Mouse (Mus musculus) monocyte, adult 5-6 weeks (primary cell): ENCODE data around the gene Alcam. TPM values are rescaled to one million over a fixed set of nuclear protein-coding genes. Genes with fewer than 3 reads are reported as not detected.

ENCODE experiments used
- ATAC-seq: fragments of 153-309, 156-312 bp; replicated peaks from 2 replicates; pipeline ENCODE4 v1.8.0; 2017; ENCODE audit warnings: mild to moderate bottlenecking; ENCODE audit not compliant: low TSS enrichment, insufficient number of reproducible peaks, severe bottlenecking, poor library complexity, low FRiP score
- total RNA-seq: library from RNA; stranded (forward); fragments of 200-1000, 200-491, 200-594 nt; gene quantifications from 3 replicates; pipeline ENCODE4 v1.2.3, GENCODE M21; 2017

The Alcam gene
- total RNA-seq: 77.2 to 82.4 TPM (median 80.4 TPM) in 3 replicates

DNA sequence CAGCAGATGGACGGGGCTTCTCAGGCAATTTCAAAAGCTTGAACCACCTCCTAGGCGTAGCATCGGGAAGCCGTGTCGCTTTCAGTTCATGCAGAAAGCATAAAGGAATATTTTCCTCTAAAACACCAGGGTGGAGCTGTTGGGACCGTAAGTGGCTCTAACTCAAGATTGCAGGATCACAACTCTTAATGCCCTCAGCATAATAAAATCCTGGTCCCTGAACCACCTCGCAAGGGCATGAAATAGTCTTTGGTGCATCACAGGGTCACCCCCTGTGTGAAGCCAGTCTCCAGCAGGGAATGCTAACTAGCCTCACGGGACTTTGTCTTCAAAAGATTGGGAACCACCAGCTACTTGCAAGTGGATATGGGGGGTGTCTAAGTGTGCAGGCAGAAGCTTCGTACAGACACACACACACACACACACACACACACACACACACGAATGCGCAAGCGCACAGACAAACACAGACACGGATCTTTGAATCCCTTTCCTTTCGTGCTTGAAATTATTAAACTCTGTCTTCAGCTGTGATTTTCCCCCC is at the start of gene Alcam:
Gene Alcam (minus strand): TSS at position 104 of the 544 bp plus-strand sequence.
- ATAC-seq: no peak

DNA sequence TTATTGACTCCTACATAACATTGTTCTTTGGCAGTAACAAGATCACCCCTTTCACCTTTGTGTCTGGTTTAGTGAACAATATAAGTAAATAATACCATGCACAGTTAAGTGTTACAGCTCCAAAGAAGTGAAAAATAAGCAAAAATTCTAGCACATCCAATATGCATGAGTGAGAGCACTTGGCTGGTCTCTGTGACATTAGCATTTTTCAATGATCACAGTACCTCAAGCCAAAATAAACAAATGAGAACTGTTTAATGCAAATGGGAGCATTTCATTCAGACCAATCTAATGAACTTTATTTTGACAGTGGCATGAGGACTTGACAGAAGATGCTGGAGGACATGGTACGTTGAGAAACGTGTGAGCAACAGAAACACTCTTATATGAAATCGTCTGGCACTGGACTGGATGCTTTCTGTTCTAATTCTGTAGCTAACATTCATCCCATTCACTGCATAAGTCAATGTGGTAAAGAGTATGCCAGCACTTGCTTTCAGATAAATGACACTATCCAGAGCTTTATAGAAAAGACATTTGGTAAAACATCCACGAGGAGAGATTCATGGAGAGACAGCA is 45.0 kb upstream of the Alcam start:
- ATAC-seq: no peak

DNA sequence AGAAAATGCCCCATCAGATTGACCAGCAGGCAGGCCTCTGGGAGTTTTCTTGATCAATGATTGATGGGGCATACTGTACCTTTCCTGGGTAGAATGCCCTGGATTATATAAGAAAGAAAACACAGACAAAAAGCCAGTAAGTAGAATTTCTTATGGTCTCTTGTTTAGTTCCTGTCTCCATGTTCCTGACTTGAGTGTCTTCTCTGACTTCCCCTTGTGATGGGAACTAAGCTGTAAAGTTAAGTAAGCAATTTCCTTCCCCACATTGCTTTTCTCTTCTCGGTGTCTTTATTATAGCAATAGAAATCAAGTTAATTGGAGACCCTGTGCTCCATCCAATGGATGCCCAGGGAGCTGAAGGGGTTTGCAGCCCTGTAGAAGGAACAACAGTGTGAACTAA is 36.7 kb upstream of the Alcam start:
- no peak for ATAC-seq

DNA sequence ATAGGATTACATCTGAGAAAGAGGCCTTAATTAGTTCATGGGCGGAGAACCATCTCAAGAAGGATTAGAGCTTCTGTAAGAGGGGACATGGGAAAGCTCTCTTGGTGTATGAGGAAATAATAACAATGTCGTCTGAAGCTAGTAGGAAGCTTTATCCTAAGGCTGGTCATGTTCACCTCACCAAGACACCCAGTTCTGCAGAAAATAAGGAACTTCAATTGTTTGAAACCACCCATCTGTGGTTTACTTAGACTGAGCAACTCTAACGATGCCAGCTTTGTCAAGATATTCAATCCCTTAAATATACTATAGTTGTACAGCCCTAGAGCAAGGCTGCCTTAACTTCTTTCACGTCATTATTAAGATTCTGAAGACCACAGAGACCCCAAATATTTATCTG is 20.4 kb upstream of the Alcam start:
- peak; percentile 65 for ATAC-seq

DNA sequence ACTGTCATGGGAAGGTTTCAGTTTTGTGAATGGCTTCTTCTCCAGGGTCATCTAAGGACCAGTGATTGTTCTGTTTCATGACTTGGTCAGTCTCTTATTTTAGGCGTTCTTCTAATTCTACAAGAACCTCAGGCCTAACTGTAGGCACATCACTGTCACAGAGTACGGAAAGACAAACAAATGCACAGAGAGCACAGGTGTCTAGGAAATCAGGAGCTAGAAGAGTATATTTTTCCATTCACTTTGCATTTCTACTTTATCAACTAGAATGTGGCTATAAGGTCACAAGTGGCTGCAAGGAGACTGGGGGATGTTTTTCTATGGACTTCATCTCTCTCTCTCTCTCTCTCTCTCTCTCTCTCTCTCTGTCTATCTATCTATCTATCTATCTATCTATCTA is 19.2 kb upstream of the Alcam start:
- ATAC-seq: no peak

DNA sequence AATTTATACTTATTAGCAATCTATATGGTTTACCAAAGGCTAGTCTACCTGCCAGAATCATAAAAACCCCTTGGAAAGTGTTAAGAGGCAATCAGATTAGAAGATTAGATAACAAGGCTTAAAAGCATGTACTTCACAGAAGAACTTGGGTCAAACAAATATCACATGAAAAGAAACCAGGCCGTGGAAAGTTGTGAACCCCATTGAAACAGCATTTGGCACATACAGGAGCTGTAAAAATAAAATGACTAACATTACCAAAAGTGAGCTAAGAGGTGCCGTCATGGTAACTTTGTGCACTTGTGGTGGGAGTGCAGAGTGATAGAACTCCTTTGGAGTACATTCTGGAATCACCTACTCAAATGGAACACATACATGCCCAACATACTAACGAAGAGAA is 18.8 kb upstream of the Alcam start:
- ATAC-seq: no peak

DNA sequence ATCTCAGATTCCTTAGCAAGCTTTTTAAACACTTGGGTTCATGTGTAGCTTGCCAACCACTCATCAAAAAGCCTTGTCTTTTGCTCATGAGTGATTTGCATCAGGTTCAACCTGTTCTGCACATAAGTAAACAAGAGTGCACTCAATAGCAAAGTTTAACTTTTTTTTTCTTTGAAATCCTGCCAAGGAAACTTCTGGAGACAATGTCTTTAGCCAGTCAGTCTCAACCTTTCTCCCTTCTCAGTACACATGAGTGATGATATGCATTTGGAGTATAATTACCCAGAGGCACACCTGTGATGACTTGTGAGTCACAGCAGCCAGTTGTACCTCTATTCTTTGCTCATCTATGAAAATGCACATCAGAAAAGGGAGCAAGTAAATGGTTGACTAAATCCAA is 18.2 kb upstream of the Alcam start:
- ATAC-seq: no peak

DNA sequence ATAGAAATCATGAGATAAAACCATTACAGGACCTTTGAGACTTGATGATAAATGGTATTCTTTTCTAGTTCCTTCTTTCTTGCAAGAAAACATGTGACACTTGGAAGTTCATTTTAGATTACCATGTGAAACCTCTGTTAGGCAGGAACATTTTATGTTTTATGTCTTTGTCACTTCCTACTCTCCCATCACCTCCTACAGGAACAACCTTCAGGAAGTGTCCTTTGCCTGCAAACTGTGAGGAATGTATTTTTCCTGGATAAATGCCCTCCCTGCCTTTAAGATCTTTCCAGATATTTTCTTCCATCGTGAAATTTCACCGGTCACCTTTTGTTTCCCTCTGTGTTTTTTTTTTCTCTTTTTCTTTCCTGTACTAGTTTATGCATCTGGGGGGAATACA is 17.0 kb upstream of the Alcam start:
- ATAC-seq: no peak

DNA sequence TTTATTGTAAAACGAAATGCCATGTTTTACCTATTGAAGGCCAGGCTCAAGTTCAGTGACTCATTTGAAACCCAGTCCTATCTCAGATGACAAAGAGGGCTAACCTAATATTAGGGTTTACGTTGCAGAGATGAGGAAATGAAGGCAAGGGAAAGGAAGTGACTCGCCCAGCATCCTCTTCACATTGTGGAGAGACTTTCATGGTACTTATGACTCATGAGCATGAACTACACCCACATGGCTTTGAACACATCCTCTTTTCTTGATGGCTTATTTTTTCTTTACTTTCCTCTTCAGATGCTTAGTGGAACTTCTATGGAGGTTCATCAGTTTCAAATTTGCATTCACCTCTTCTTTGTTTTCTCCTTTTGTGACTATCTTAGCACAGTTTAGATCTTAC is 16.4 kb upstream of the Alcam start:
- peak; percentile 94 for ATAC-seq

DNA sequence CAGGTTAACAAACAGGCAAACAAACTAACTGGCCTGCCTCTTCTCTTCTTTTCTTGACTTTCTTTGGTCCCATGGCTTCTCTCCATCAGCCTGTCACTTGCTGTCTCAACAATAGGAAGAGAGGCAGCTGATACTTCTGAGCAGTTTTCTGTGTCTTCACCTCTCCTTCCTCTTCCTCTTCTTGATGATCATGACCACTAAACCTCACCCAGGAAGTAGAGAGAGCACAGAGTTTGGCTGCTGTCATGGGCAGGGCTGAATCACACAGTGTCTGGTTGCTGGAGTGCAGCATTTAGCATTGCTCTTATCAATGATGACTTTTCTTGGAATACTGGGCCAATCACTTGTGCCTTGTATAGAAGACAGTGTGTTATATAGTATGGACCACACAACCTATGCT is 14.6 kb upstream of the Alcam start:
- peak; percentile 74 for ATAC-seq

DNA sequence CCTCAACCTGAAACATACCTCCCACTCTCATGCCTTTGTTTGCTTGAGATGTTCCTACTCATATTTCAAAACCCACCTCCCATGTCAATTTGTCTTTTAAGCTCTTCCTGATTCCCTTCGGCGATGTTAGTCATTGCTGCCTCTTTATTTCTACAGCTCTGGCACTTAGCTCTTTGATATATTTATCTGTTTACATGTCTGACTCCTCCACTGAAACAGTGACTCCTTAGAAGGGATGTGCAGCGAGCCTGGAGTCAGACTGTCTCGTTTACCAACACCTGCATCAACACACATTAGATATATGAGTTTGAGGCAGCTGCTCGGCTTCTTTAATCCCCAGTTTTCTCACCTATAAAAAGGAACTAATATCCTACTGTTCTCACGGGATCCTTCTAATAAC is 12.9 kb upstream of the Alcam start:
- no peak for ATAC-seq

DNA sequence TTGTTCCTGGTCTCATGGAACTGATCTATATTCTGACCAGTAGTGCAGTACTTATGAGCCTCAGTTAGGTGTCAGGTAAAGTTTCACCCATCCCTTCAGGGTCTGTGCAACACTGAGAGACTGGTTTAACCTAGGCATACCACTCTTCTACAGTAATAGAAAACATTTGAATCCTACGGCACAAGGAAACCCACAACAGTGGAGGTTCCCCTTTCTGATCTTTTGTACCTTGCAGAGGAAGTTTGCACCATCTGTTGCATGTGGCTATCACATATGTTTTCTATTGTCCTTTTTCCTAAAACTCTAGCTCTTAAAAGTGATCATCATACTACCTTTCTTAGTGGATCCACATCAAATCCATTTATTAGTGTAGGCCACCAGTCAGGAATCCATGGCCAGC is 10.7 kb upstream of the Alcam start:
- ATAC-seq: peak; percentile 28; the same call in 1 of the 2 replicates

DNA sequence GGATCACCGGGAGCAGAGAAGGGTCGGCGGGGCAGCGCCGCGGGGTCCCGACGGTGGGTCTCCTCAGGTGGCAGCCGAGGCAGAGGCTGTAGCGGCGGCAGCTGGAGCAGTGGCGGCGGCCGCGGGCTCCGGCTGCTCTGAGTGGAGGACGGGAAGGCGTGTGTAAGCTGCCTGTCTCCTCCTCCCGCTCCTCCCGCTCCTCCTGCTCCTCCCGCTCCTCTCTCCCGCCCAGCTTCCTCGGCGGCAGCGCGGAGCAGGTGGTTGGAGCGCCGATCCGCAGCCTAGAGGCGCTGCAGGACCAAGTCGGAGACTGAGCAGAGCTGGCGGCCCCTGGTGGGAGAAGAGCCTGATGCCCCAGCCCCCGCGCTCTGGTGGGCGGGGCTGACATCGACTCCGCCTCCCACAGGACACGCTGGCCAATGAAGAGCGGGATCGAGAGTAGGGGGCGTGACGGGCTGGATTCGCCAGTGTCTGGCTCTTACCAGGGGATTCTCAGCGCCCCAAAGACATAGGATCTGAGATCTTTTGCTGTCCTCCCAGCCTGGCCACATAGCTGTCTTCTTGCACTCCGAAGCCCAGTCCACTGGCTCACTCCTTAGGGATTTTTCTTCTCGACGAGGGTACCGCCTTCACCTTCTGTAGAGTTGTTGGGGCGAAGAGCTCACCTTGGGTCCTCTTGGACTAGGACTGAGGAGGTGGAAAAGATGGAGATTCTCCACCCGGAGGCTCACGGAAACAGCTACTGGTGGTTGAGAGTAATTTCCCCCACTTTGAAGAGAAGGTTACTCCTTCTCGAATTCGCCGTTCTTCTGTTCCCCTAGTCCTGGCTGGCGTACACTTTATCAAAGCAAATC is 785 bp downstream of the Alcam start:
- ATAC-seq: peak; percentile 92

DNA sequence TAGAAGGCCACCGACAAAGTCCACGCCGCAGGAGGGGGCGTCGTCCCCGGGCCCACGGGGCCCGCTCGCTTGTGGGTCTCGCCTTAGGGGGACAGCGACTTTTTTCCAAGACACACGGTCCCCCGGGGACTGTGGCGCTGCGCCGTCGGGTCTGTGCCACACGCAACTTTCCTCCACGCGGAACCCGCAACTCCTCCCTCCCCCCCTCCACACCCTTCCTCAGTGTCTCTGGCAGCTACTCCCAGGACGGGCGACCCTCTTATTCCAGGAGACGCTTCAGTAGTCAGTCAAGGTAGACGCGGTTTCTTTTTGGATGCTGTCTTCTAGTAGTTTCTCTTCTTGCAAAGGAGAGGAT is 1.4 kb downstream of the Alcam start:
- 0 out of 2 replicates have a peak, but pooled peaks have one; percentile 0 for ATAC-seq

DNA sequence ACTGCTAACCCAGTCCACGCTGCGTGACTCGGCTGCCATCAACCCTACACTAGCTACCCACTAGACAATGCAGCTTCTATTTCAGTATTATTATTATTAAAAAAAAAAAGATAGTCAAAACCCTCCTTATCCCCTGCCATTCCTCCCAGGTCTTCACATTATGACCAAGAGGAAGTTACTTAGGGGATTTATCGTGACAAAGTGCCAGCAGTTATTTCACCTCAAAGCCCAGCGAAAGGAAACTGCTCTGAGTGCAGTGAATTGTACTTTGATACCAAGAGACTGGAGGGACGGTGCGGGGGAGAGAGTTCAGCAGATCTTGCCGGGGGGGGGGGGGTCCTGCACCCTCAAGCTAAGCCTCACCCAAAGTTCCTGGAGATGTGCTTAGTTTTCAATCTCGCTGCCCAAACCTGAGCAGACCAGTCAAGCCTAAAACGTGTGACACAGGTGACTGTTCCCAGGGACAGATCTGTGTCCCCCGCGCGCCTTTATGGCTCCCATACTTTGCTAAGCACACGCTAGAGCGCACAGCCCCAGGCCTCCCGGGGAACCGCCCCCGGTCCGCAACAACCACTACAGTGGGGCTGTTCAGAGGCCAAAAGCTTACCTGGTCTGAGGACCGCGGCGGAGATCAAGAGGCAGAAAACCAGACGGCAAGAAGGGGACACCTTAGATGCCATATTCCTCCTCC is 1.9 kb downstream of the Alcam start:
- ATAC-seq: 0 out of 2 replicates have a peak, but pooled peaks have one; percentile 3

DNA sequence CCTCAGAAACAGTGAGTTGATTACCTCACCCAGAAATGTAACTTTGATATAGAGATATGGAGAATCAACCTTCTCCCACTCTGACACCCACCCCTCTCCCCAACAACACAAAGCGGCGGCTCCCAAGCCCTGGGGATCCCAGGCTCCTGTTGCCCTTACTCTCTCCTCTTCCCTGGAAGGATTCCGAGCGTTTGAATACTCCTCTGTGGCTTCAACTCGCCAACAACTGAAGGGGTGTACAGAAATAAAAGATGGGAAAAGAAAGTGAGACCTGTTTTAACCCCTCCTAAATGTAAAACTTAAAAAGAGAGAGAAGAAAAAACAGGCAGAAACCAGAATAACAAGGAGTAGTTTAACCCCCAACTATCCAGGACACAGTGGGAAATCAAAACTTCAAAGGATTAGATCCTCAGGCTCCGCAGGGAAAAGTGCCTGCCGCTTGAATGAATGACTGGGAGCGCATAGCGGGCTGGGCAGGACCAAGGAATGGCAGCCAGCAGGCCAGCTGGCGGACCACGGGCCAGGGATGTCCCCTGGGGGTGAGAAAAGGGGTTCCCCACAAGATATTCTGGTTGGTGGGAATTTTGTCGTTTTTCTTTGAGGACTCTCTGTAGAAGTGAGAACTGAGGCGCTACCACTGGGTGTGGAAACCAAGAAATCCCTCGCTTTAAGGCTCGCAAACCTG is 2.6 kb downstream of the Alcam start:
- ATAC-seq: no peak

DNA sequence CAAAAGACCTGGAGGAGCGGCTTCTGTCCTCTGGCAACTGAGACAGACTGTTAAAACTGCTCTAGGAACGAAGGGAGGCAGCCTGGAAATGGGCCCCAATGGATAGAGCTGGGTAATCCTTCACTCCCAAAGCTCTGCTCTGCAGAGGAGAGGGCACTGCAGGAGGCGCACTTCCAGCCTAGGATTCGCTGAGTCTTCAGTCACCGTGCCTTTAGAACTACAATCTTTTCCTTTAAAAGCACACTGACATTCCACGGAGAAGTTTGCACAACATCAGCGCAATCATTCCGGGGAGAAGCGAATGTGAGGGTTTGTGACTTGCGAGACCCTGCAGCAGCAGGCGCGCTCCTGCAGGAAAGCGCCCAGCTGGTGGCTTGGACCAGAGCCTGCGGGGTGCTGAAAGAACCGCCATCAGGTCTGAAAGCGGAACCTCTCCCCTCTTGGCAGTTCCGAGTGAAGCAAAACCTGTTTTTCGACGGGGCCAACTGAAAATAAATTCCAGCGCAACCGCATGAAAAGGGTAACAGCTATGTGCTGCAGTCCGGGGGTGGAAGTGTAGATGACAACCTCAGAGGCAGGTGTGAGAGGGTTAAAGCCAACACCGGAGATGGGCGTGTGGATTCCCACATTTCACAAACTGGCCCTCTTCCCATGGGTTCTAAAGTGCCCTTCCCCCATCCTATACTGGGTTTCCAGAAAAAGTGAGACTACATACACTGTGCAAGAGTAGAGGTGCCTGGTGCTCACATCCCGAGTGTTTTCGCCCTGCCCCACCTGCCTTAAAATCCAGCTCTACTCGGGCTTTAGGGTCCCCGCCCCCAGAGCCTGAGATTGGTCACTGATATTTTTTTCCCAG is 3.4 kb downstream of the Alcam start:
- no peak for ATAC-seq

DNA sequence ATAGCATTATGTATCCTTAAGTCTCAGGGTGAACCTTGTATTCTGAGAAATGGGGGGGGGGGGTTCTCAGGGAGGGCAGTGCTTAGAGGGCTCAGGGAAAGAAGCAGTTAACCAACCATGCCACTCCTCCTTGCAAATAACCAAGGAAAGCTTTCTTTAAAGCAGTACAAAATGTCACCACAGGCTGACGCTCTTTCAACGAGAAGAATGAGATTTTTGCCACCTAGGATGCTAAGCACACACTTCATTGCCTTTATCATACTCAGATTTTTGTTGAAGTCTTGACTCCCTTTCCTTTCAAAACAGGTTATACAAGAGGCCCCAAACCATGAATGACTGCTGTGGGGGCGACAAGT is 4.0 kb downstream of the Alcam start:
- ATAC-seq: no peak
